Mouse (Mus musculus) thymus, postnatal 25 days (tissue): ENCODE data around the gene Rho.

Source experiments
- DNase-seq: peaks from one replicate; pipeline ENCODE4 v3.0.0; 2022

The Rho gene

DNA sequence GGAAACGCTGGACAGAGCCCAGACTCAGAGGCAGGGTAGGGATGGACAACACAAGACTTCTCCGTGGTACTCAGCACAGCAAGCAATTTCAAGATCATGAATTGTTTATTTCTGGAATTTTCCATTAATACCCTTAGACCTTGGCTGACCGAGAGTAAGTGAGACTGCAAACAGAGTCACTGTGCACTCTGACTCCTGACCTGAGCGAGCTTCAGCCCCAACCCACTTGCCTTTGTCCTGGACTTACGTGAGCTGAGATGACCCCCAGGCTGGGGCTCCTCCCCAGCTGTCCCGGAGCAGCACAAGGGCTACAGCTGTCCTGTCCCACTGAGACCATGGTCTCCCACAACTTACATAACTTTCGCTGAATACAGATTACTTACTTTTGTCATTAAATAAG, 51.3 kb downstream of the Rho start:
- DNase-seq, result no peak

DNA sequence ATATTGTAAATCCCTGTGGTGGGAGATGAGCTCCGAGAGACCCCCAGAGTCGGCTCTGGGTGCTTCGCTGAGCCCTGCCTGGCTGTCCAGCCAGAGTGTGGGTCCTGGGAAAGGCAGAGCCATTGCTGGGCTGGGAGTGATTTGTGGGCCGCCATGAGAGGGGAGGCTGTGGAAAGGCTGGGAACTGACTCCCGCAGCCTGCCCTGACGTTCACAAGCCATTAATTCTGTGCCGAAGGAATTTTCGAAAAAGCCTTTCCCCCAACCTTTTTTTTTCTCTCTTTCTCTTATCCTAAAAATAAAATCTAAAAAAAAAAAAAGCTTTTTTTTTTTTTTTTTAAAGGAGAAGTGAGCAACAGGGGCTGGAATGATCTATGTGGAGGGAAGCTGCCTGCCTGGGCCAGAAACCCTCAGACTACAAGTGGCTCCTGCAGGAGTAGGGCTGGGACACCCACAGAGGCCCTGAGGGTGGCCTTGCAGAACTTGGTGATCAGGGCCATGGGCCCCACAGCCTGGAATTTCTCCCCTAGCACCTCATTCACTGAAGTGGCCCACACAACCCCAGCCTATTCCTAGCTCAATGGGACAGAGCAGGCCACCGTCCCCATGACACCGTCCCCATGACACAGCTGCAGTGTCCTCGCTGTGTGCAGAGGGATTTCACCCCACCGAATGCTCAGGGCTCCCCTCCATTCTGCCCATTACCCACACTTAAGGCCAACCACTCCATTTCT, 51.9 kb downstream of the Rho start:
- DNase-seq, result no peak

GRCm38 (mm10) chr6:115984580-115984979, 53.0 kb downstream of the Rho start:
- DNase-seq, result no peak

GRCm38 (mm10) chr6:115985622-115986021, 54.1 kb downstream of the Rho start:
- no peak for DNase-seq

- DNase-seq, result peak; percentile 29
Observed at GRCm38 (mm10) chr6:115986472-115987095, 55.0 kb downstream of the Rho start.

- DNase-seq, result no peak
Observed at GRCm38 (mm10) chr6:115987096-115987747, 55.7 kb downstream of the Rho start.

DNA sequence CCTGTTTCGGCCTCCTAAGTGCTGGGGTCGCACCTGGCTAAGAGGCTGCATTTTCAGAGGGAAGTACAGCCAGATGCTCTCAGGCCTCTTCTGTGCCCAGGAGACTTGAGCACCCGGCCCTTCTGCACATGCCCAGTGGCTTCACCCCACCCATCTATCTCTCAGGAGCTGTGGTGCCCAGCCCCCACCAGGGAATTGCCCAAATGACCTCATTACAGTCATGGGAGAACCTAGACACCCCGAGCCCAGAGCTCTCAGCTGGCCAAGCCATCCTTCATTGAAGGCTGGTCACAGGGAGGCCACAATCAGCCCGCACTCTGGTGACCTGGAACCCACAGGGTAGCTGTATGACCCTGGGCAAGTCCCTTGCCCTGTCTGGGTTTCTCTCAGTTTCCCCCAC, 57.5 kb downstream of the Rho start:
- DNase-seq, result no peak

- DNase-seq, result peak; percentile 86
Observed at GRCm38 (mm10) chr6:115989607-115990006, 58.1 kb downstream of the Rho start.
